Mouse (Mus musculus) embryo, embryonic 10 days (tissue): ENCODE data around the gene Rbm43.
"Not testable (repeated sequence)": the region's sequence is repeated elsewhere in the genome, so short reads cannot be mapped to it uniquely, and the experiment has no call there.

Experiments used
- DNase-seq: peaks from one replicate; pipeline ENCODE4 v3.0.0-alpha.2; 2015; ENCODE audit warnings: low spot score

Gene Rbm43

DNA sequence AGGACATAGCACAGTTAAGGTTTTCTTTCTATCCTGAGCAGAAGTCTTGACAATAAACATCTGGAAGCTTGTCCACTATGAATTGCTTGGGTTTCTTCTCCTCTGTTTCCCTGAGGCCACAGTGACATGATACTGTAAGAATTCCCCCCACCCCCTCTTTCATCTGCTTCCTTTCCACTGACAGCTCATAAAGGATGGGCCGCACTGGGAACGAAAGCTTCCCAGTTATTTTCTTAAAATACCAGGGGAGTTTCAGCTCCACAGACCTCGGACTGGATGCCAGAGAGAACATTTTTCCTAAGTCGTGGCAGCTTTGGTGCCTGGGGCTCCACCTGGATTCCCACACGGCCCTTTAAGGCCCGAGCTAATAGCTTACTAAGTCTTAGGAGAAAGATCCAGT, 22.2 kb downstream of the Rbm43 start:
- DNase-seq = peak; percentile 32

DNA sequence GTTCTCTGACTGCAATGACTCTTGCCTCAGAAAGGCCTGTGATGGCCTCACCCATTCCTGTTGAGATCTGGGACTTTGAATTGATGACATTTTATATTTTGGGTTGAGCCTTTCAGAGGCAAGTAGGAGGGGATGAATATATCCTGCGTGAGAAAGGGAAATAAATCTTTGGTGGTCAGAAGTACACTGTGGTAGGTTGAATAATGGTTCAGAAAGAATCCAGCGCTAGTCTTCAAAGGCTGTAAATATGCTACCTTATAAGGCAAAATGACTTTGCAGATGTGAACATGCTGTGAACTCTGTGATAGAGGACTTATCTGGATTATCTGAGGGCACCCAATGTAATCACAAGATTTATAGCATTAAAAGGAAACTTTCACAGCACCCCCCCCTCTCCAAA, 23.1 kb downstream of the Rbm43 start:
- no peak for DNase-seq

DNA sequence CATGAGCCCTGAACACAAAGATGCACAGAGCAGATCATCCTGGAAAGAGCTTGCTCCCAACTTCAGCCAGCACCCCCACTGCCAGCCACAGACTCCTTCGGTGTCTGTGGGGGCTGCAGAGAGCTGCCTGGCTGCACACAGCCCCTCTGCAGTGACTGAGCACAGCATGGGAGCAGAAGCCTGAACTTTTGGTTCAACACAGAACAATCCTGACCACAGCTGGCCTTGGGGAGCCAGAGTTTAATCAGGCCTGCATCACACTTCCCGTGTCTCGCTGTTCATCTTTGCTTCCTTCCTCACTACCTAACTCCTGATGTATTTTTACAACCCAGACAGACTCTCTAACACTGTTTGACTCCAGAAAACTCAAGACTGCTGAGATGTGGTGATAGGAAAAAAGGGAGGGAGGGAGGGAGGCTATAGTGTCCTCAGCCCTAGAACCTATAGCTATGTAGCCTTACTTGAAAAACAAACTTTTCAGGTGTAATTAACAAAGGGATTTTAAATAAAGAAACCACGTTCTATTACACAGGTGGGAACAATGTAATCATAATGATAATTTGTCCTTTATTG, 27.3 kb downstream of the Rbm43 start:
- DNase-seq = no peak

DNA sequence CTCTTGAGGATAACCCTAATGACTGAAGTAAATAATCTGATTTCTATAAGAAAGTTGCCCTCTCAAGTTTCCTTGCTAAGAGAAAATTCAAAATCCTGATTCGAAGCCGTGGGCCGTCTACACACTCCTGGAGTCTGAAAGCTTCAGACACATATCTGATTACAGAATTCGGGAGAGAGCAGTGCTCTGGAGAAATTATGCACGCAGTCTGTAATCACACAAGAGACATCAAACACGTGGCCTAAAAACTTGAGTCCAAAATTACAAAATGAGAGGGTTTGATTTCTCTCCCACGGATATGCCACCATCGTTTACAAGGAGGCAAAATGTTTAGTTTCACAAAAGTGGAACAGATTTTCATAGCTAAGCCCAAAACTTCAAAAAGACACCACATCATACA, 29.3 kb downstream of the Rbm43 start:
- no peak for DNase-seq

DNA sequence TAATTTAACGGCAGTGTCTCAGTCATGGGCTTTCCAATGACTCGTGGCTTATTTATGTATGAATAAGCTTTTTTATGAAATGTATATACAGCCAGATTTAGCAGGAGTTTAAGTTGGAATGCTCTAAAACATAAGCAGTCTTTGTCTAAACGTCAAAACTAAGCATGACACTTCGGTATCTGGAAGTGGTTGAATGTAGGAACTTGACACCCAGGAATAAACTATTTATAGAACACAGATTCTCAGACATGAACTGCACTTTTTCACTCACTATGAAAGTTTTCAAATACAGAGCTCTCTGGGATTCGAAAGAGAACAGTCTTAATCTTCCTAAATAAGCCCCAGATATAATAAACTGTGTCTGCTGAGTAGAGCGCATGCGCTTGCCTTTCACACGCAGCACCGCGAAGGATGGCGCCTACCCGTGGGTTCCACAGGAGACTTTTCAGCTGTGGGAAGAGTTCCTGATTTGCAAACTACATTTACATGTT, 42.5 kb downstream of the Rbm43 start:
- no peak for DNase-seq

DNA sequence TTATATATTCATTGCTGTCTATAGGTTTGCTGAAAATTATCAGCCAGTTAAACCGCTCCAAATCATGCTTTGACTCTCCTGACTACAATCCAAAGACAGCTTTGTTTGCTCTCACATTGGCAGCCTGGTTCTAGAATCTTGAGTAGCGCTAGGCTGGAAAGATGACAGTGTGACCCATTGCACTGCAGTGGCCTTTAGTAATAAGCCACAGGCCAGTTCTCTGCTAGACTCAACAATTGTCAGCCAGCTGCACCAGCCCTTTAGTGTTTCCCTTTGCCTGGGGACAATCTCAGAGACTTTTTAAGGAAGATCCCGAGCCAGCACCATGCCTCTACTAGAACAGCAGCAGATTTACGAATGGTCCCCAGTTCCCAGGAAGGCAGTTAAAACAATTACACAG, 44.0 kb downstream of the Rbm43 start:
- no peak for DNase-seq

DNA sequence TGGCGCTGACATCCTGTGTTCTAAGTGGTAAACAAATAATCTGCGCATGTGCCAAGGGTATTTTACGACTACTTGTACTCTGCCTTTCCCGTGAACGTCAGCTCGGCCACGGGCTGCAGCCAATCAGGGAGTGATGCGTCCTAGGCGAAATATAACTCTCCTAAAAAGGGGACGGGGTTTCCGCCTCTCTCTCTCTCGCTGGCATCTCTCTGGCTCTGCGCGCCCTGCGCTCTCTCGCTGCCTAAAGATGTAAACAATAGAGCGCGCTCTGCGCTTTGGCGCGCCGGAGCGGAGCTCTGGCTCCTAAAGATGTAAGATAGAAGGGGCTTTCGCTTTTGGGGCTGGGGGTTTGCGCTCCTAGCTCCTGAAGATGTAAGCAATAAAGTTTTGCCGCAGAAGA, 44.8 kb downstream of the Rbm43 start:
- not testable (repeated sequence) for DNase-seq

DNA sequence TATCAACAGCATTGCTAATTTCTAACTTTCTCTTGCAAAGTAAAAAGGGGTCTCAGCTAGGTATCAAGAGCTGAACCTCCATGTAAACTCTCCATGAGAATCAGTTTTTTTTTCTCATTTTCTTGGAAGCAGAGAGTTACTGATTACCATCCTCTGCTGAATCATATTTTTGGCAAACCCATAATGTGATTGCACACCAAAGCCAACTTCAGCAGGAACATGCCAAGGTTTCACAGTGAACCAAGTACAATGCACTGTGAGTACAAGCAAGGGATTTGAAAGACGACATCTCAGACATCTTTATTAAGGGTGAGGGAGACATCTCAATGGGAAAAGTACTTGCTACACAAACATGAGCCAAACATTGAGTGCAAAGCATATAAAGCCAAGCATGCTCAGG, 54.8 kb downstream of the Rbm43 start:
- no peak for DNase-seq
